Mouse (Mus musculus): Measurements from ENCODE around the gene Ick.

GRCm38 (mm10) chr9:78188910-78189309 is 79.9 kb downstream of the Ick start:
- no peak for TF ChIP-seq CTCF (IDR thresholded peaks at IDR 0.05)
- no peak for TF ChIP-seq EP300 (IDR thresholded peaks at IDR 0.05; ENCODE audit: insufficient read depth, low read depth, low read length)
